Mouse (Mus musculus): ENCODE data around the gene S1pr5. TPM values are rescaled to one million over a fixed set of nuclear protein-coding genes. Genes with fewer than 3 reads are reported as not detected.
"Not testable (repeated sequence)": the region's sequence is repeated elsewhere in the genome, so short reads cannot be mapped to it uniquely, and the experiment has no call there.

S1pr5 gene
- total and polyA plus RNA-seq, 3 experiments, result not detected

DNA sequence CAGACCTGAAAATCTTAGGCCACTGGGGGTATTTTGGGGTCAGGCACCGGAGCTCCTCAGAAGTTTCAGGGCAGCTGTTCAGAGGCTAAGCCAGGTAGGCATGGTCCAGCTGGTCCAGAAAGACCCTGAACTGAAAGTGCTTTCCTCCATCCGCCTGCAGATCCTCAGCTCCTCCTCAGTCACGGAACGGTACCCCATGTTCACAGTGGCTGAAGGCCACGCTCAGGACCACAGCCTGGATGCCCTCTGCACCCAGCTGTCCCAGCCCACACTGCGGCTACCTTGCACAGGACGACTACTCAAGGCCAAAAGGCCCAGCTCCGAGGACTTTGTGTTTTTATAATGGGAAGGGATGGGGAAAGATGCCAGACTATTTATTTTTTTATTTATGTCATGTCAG is 24.9 kb upstream of the S1pr5 start:
- Histone ChIP-seq H3K27ac (ENCODE audit: insufficient read depth, low read depth) (no peak overlapping the region), H3K79me2 (replicated peaks; ENCODE audit: control insufficient read depth, extremely low read depth, insufficient read depth, poor library complexity, severe bottlenecking) (0 out of 2 replicates have a peak, but pooled peaks cover 3% of the 10 kb centered on the region), H3K4me3 (replicated peaks in 1 of 3; ENCODE audit: low read depth in 2 of 3, low read length in 2 of 3, poor library complexity in 1 of 3) (no peak overlapping the region), H3K9me3 (replicated peaks; ENCODE audit: low read length) (no peaks in the 10 kb centered on the region), H3K4me2 (ENCODE audit: insufficient read depth, low read depth, poor library complexity, severe bottlenecking) (no peak overlapping the region), H3K36me3 (replicated peaks in 1 of 2; ENCODE audit: control insufficient read depth in 1 of 2, insufficient read depth in 1 of 2, low read length in 1 of 2) (peaks cover 88 to 98% of the 10 kb centered on the region in 2 experiments), H3K9ac (ENCODE audit: insufficient read depth, low read depth) (no peak overlapping the region), H3K4me1 (ENCODE audit: control insufficient read depth in 1 of 2, insufficient read depth in 2 of 2) (no peaks in the 10 kb centered on the region), H3K27me3 (replicated peaks) (no peaks in the 10 kb centered on the region)
- TF ChIP-seq POLR2AphosphoS2 (IDR thresholded peaks at IDR 0.05; ENCODE audit: low read depth, low read length) (0 out of 2 replicates have a peak, but pooled peaks have one; percentile 9), ZMIZ1 (IDR thresholded peaks at IDR 0.05; ENCODE audit: low read depth, low read length) (no peak)
- no peak for DNase-seq (ENCODE audit: extremely low read depth)
- dilution Hi-C loops (cut with MboI; ENCODE audit: extremely low pct_ligation_motif_present, extremely low pct_unique_long_range_greater_than_20kb, low sequenced_read_pairs), result no loop called here
- in situ Hi-C loops (cut with MboI; ENCODE audit: low pct_ligation_motif_present, low pct_unique_long_range_greater_than_20kb, low sequenced_read_pairs), result no loop called here

DNA sequence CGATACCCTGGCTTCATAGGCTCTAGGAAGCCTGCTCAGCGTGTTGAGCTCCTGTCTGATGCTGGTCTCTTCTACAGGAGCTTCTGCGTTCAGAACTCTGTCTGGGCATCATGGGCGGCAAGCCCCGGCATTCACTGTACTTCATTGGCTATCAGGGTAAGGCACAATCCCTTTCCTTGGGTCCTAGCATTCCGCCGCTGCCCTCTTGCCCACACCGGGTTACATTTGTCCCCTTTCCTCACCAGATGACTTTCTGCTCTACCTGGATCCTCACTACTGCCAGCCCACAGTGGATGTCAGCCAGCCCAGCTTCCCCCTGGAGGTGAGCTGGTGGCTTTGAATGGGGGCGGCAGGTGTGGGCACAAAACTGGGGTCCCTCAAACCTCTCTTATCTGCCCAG is 24.1 kb upstream of the S1pr5 start:
- no peaks in the 10 kb centered on the region for H3K79me2 ChIP-seq (replicated peaks; ENCODE audit: control insufficient read depth, extremely low read depth, insufficient read depth, poor library complexity, severe bottlenecking)
- H3K4me1 ChIP-seq (ENCODE audit: control insufficient read depth in 1 of 2, insufficient read depth in 2 of 2), result no peaks in the 10 kb centered on the region
- in situ Hi-C loops (cut with MboI; ENCODE audit: low pct_ligation_motif_present, low pct_unique_long_range_greater_than_20kb, low sequenced_read_pairs), result no loop called here

DNA sequence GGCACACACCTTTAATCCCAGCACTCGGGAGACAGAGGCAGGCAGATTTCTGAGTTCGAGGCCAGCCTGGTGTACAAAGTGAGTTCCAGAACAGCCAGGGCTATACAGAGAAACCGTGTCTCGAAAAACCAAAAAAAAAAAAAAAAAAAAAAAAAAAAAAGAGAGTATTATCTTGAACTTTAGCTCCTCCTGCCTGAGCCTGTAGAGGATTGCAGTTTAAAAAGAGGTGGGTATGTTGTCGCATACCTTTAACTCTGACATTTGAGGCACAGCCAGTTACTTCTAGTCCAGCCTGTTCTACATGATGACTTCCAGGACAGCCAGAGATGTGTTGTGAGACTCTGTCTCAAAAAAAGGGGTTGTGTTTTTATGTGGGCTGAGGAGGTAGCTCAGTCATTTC is 21.3 kb upstream of the S1pr5 start:
- DNase-seq (ENCODE audit: extremely low read depth); H3K79me2 ChIP-seq (replicated peaks; ENCODE audit: control insufficient read depth, extremely low read depth, insufficient read depth, poor library complexity, severe bottlenecking); H3K4me3 ChIP-seq (replicated peaks in 1 of 3; ENCODE audit: low read depth in 2 of 3, low read length in 2 of 3, poor library complexity in 1 of 3); in situ Hi-C loops (cut with MboI; ENCODE audit: low pct_ligation_motif_present, low pct_unique_long_range_greater_than_20kb, low sequenced_read_pairs); H3K9ac ChIP-seq (ENCODE audit: insufficient read depth, low read depth); H3K9me3 ChIP-seq (replicated peaks; ENCODE audit: low read length); H3K27ac ChIP-seq (ENCODE audit: insufficient read depth, low read depth); H3K4me2 ChIP-seq (ENCODE audit: insufficient read depth, low read depth, poor library complexity, severe bottlenecking); dilution Hi-C loops (cut with MboI; ENCODE audit: extremely low pct_ligation_motif_present, extremely low pct_unique_long_range_greater_than_20kb, low sequenced_read_pairs); H3K27me3 ChIP-seq (replicated peaks): not testable (repeated sequence)
- Histone ChIP-seq H3K36me3 (replicated peaks in 1 of 2; ENCODE audit: control insufficient read depth in 1 of 2, insufficient read depth in 1 of 2, low read length in 1 of 2) (peaks cover 55 to 77% of the 10 kb centered on the region in 2 experiments), H3K4me1 (ENCODE audit: control insufficient read depth in 1 of 2, insufficient read depth in 2 of 2) (peaks cover 0 to 17% of the 10 kb centered on the region in 2 experiments; a peak in 3 of 4 replicates)
- TF ChIP-seq SMC3 (IDR thresholded peaks at IDR 0.05; ENCODE audit: low read depth, low read length), result 0 out of 2 replicates have a peak, but pooled peaks have one; percentile 10
- peak; percentile 89 for TF ChIP-seq ZNF384 (IDR thresholded peaks at IDR 0.05; ENCODE audit: low read depth, low read length)
- peak in 1 of 2 experiments; percentile 36; a peak in 2 of 4 replicates for TF ChIP-seq CTCF (conservative IDR thresholded peaks at IDR 0.05 in 1 of 2, IDR thresholded peaks at IDR 0.05 in 1 of 2; ENCODE audit: low read depth in 2 of 2, low read length in 2 of 2)

More for the DNA sequence above, 24.1 kb upstream of the S1pr5 start:
- TF ChIP-seq NELFE (IDR thresholded peaks at IDR 0.05; ENCODE audit: low read depth, low read length) (no peak), ETS1 (conservative IDR thresholded peaks at IDR 0.05; ENCODE audit: low read depth, low read length) (no peak), ZC3H11A (IDR thresholded peaks at IDR 0.05; ENCODE audit: low read depth, low read length) (no peak), HCFC1 (IDR thresholded peaks at IDR 0.05; ENCODE audit: low read depth, low read length) (no peak)
- Histone ChIP-seq H3K9me3 (replicated peaks; ENCODE audit: low read length) (no peaks in the 10 kb centered on the region), H3K27ac (ENCODE audit: insufficient read depth, low read depth) (no peak overlapping the region), H3K4me2 (ENCODE audit: insufficient read depth, low read depth, poor library complexity, severe bottlenecking) (no peak overlapping the region), H3K4me3 (replicated peaks in 1 of 3; ENCODE audit: low read depth in 2 of 3, low read length in 2 of 3, poor library complexity in 1 of 3) (no peak overlapping the region), H3K27me3 (replicated peaks) (no peaks in the 10 kb centered on the region), H3K9ac (ENCODE audit: insufficient read depth, low read depth) (no peak overlapping the region), H3K36me3 (replicated peaks in 1 of 2; ENCODE audit: control insufficient read depth in 1 of 2, insufficient read depth in 1 of 2, low read length in 1 of 2) (peaks cover 83 to 95% of the 10 kb centered on the region in 2 experiments)
- DNase-seq (ENCODE audit: extremely low read depth), result no peak
- dilution Hi-C loops (cut with MboI; ENCODE audit: extremely low pct_ligation_motif_present, extremely low pct_unique_long_range_greater_than_20kb, low sequenced_read_pairs), result no loop called here

Measured in CH12.LX (cell line).